Mouse (Mus musculus) C2C12 (cell line): Measurements from ENCODE around the gene Olfr1375. TPM values are rescaled to one million over a fixed set of nuclear protein-coding genes. Genes with fewer than 3 reads are reported as not detected.

ENCODE experiments used
- H3K27me3 ChIP-seq: one replicate; pipeline ENCODE4 v1.6.1; 2011; ENCODE audit not compliant: control insufficient read depth, insufficient read depth, insufficient read length
- H3K36me3 ChIP-seq: one replicate; pipeline ENCODE4 v1.6.1; 2011; ENCODE audit not compliant: control insufficient read depth, insufficient read depth
- H3K4me3 ChIP-seq: one replicate; pipeline ENCODE4 v1.5.1; 2011; ENCODE audit warnings: mild to moderate bottlenecking, control low read depth; ENCODE audit not compliant: poor library complexity, insufficient read depth, severe bottlenecking
- H3K79me2 ChIP-seq: one replicate; pipeline ENCODE4 v1.6.1; 2011; ENCODE audit not compliant: control insufficient read depth, insufficient read depth
- H3K79me3 ChIP-seq: one replicate; pipeline ENCODE4 v1.6.1; 2011; ENCODE audit warnings: low read depth, control low read depth
- H3ac ChIP-seq: one replicate; pipeline ENCODE3; 2011; ENCODE audit warnings: low read depth; ENCODE audit not compliant: control insufficient read depth, insufficient read length
- CEBPB ChIP-seq: IDR thresholded peaks from one replicate; pipeline ENCODE4 v1.6.1; 2011; ENCODE audit warnings: low read depth, mild to moderate bottlenecking, control low read depth, moderate library complexity
- CTCF ChIP-seq: IDR thresholded peaks from one replicate; pipeline ENCODE4 v1.5.1; 2011; ENCODE audit not compliant: control insufficient read depth, insufficient read depth, insufficient read length
- FOSL1 ChIP-seq: IDR thresholded peaks from one replicate; pipeline ENCODE4 v1.8.0; 2011; ENCODE audit warnings: mild to moderate bottlenecking, low read length; ENCODE audit not compliant: poor library complexity, insufficient read depth, severe bottlenecking
- MAX ChIP-seq: IDR thresholded peaks from one replicate; pipeline ENCODE4 v1.6.1; 2011; ENCODE audit warnings: mild to moderate bottlenecking, control low read depth
- MYOD1 ChIP-seq: IDR thresholded peaks from one replicate; pipeline ENCODE4 v1.6.1; 2011; ENCODE audit warnings: low read depth; ENCODE audit not compliant: control insufficient read depth, insufficient read length
- MYOG ChIP-seq: IDR thresholded peaks from one replicate; pipeline ENCODE4 v1.6.1; 2011; ENCODE audit not compliant: control insufficient read depth, insufficient read length; ENCODE audit errors: extremely low read depth
- USF1 ChIP-seq: IDR thresholded peaks from one replicate; pipeline ENCODE4 v1.6.1; 2011; ENCODE audit warnings: low read depth, mild to moderate bottlenecking, control low read depth, moderate library complexity
- polyA plus RNA-seq: library from polyadenylated mRNA; unstranded; fragments of >200 nt; fragmentation: generic; extraction: Trizol; gene quantifications from one replicate; pipeline ENCODE4 v1.2.1, GENCODE M21; 2012; ENCODE audit warnings: missing spikeins

Gene Olfr1375
- polyA plus RNA-seq, 1 experiment: not detected

DNA sequence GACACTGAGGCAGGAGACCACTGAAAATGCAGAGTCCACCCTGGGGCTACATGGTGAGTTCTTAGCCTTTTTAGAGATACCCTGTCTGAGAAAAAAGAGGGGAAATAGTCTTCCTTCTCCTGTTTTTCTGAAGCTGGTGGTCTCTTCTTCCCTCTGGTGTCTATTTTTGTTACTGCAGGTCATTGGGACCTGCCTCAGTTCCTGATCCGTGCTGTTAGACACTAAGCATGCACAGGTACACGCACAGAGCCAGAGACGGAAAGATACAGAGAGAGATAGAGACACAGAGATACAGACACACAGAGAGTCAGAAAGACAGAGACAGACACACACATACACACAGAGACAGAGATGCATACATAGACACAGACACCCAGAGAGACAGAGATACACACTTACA, 5.3 kb downstream of the Olfr1375 start:
- Histone ChIP-seq H3ac (no peak overlapping the region), H3K36me3 (no peaks in the 10 kb centered on the region), H3K79me3 (no peaks in the 10 kb centered on the region), H3K27me3 (no peaks in the 10 kb centered on the region), H3K79me2 (no peaks in the 10 kb centered on the region), H3K4me3 (no peak overlapping the region)
- no peak for TF ChIP-seq MAX

DNA sequence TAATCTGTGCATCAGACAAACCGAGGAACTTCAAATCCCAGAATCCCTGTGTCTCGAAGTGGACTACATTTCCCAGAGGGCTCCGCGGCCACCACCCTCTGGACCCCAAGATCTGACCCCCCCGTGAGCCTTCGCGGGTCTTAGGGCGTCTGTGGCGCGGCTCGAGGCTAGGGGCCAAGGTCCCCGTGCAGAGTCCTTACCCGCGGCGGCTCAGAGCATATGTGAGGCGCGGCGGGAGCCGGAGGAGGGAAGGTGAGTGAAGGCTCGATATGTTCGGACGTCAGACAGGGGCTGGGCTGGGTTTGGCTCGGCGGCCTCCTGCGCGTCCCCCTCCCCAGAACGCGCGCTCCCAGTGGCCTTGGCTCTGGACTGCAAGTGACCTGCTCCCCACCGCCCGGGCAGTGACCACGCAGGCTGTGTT, 11.3 kb downstream of the Olfr1375 start, which contains the start of gene Zfp354a:
Gene Zfp354a, plus strand, starts transcription at position 107 of the 421 bp plus-strand sequence.
- Histone ChIP-seq H3K79me2 (no peaks in the 10 kb centered on the region), H3K79me3 (peaks cover 2% of the 10 kb centered on the region), H3K36me3 (no peaks in the 10 kb centered on the region), H3K27me3 (no peaks in the 10 kb centered on the region), H3K4me3 (peak within 1 kb of the TSS; percentile 57), H3ac (peak within 1 kb of the TSS; percentile 74)
- TF ChIP-seq MYOG (no peak), CTCF (no peak), CEBPB (no peak), MAX (no peak), USF1 (no peak), MYOD1 (no peak)

DNA sequence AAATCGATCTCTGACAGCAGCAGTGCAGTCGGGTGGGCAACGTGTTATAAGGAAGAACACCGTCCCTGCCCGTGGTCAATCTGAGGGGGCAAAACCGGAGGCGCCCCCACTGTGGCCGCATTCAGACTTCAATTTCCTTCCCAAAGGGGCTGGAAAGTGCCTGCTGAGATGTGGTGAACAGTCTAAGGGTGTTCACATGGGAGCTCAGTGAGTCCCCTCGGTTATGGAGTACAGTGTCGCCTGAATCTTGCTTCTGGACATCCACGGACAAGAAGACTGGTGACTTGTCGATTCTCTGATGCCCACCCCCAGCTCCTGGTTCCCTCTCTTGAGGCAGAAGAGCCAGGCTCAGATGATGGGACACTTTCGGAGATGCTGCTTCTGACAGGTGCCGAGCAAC, 11.7 kb downstream of the Olfr1375 start:
- peak overlapping the region; percentile 57 for H3K4me3 ChIP-seq
- H3ac ChIP-seq: peak overlapping the region; percentile 74
- no peaks in the 10 kb centered on the region for H3K36me3 ChIP-seq
- TF ChIP-seq MYOG: no peak
- no peak for TF ChIP-seq CEBPB
- no peak for TF ChIP-seq MAX
- TF ChIP-seq USF1: no peak
- TF ChIP-seq CTCF: no peak
- H3K79me2 ChIP-seq: no peaks in the 10 kb centered on the region
- H3K27me3 ChIP-seq: no peaks in the 10 kb centered on the region
- peaks cover 2% of the 10 kb centered on the region for H3K79me3 ChIP-seq

DNA sequence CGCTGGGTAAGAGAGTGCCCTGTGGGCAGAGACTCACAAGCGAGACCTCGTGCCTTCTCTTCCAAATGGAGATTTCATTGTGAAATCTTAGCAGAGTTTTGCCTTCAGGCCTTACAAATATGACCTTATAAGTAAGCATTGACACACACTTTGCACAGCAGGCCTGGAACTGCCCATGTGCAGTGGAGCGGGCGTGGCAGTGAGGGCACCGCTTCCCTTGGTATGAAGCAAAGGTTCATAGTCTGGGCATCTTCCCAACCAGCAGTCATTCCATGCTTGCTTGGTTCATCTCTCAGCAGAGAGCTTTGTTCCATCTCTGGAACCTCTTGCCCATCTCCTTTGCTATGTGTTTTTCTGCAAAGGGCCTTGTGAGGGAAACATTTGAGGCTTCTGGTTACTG, 13.1 kb downstream of the Olfr1375 start:
- Histone ChIP-seq H3K36me3 (no peaks in the 10 kb centered on the region), H3K4me3 (no peak overlapping the region)
- TF ChIP-seq MYOD1 (no peak), FOSL1 (no peak), USF1 (no peak), MYOG (no peak), MAX (no peak), CTCF (no peak), CEBPB (no peak)

DNA sequence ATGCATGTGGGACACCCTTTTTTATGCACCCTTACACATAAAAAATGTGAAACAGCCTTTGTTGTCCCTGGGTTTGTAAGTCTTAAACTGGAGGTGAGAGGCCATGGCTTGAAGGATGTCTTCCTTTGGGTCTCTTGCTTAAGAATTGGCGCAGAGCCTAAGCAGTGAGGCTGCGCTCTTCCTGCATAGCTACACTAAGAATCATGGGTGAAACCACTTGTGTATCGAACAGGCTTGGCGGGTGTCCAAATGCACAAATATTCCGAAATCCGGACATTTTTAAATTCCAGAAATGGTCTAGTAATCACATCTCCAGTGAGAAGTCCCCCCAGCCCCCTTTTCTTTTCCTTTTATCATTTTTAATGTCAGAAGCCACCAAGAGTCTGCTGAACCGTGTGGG, 15.4 kb downstream of the Olfr1375 start:
- TF ChIP-seq FOSL1: no peak
- TF ChIP-seq MYOG: no peak
- TF ChIP-seq CEBPB: no peak
- no peak for TF ChIP-seq MAX
- no peak for TF ChIP-seq MYOD1
- TF ChIP-seq USF1: no peak
- TF ChIP-seq CTCF: no peak
- Histone ChIP-seq H3K27me3 (no peaks in the 10 kb centered on the region), H3K79me2 (no peaks in the 10 kb centered on the region), H3K36me3 (no peaks in the 10 kb centered on the region), H3K4me3 (no peak overlapping the region), H3K79me3 (peaks cover 2% of the 10 kb centered on the region), H3ac (no peak overlapping the region)

More for the DNA sequence above, 13.1 kb downstream of the Olfr1375 start:
- H3K27me3 ChIP-seq: no peaks in the 10 kb centered on the region
- peaks cover 2% of the 10 kb centered on the region for H3K79me3 ChIP-seq
- H3ac ChIP-seq: no peak overlapping the region
- no peaks in the 10 kb centered on the region for H3K79me2 ChIP-seq

DNA sequence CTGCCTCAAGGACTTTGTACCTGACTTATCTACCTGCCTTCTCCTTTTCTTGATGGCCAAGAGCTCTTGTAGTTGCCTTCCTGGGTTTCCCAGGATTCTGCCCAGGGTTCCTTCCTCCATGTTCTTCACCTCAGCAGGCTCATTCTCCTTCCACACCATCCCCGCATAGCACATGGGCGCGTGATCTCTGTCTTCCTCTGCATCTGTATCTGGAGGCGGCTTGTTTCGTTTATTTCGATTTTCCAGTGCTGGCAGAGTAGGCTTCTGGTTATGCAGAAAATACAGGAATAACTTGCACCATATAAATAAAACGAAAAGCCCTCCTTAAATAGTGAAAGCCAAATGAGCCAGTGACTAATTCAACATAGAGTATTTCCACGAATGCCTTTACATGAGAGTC, 15.9 kb downstream of the Olfr1375 start:
- no peaks in the 10 kb centered on the region for H3K36me3 ChIP-seq
- H3K79me3 ChIP-seq: peaks cover 2% of the 10 kb centered on the region
- no peak for TF ChIP-seq CTCF
- no peak for TF ChIP-seq MYOD1
- TF ChIP-seq MYOG: no peak
- TF ChIP-seq CEBPB: no peak
- TF ChIP-seq FOSL1: no peak
- no peak for TF ChIP-seq USF1
- no peak for TF ChIP-seq MAX
- no peaks in the 10 kb centered on the region for H3K27me3 ChIP-seq
- no peak overlapping the region for H3K4me3 ChIP-seq
- no peaks in the 10 kb centered on the region for H3K79me2 ChIP-seq
- H3ac ChIP-seq: no peak overlapping the region
